Mouse (Mus musculus): ENCODE data around the gene Pdap1.
"Not testable (repeated sequence)": the region's sequence is repeated elsewhere in the genome, so short reads cannot be mapped to it uniquely, and the experiment has no call there.

The Pdap1 gene

GRCm38 (mm10) chr5:145118005-145118404 is 22.0 kb downstream of the Pdap1 start:
- peak; percentile 29 for DNase-seq

GRCm38 (mm10) chr5:145116916-145117315 is 23.1 kb downstream of the Pdap1 start:
- DNase-seq = peak; percentile 87

DNA sequence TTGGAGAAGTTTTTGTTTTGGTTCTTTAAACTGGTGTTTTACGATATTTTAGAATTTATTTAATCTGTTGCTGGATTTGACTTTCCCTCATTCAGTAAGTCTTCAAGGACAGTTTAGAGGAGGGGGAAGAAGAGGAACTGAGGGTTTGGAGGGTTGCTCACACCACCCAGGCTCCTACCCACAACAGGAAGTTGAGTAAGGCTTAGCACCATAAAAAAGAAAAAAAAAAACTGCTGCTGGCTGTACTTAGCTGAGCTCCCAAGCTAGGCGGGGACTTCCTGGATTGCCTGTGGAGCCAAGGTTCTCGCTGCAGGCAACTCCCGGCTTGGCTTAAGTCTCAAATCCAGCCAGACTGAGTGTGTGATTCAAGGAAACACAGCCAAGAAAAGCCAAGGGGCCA is 23.7 kb downstream of the Pdap1 start:
- DNase-seq = peak; percentile 73

DNA sequence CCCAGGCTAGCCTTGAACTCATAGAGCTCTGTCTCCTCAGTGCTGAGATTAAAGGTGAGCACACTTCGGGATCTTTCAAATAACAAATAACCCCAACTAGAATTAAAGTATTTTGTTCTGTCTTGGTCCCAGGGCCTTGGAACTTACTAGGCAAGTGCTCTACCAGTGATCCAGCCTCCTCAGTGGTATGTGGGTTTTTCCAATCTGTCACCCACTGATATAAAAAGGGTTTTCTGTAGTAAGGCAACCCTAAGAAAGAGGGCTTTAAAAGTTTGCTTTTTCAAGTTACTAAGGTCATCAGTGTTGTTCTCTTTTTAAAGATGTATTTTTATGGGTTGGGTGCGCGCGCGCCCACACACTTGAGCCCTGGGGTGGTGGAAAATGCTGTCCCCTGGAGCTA is 24.3 kb downstream of the Pdap1 start:
- no peak for DNase-seq

DNA sequence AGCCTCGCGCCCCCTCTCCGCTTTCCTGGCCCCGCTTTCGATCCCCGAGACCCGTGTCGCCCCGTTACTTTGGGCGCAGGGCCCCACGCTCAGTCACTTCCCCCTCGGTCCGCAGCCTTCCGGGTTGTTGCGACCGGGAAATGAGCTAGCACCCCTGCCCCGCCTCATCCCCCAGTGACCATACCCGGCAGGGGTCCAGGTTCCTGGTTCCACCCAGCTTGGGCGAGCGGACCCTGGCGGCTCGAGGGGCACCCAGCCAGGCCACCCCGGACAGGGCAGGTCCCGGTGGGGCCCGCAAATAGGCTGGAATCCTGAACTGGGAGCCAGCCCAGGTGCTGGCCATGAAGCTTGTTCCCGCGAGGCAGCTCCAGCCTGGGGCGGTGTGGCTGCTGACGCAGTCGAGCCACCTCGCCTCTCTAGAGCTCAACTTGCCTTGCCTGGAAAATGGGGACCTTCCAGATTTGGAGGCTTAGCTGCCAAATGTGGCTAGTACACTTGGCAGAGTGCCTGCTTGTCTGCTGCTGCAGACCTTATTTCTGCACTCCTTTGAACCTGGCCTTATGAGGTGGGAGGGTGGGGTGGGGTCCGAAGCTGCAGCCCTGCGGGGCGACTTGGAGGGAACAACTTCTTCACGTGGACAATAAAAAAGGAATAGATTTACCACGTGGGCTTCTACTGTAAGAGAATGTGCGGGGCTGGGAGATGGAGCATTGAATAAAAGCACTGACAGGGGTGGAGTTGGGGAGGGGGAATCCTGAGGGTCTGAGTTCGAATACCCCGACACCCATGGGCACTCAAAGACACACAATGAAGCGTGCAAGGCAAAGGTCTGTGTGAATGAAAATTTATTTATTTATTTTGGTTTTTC is 25.2 kb downstream of the Pdap1 start:
- peak; percentile 75 for DNase-seq

GRCm38 (mm10) chr5:145114071-145114605 is 25.9 kb downstream of the Pdap1 start, which contains the start of gene Arpc1b:
Gene Arpc1b, plus strand, starts transcription at chr5:145114215.
- DNase-seq = peak; percentile 79

GRCm38 (mm10) chr5:145113416-145113815 is 26.6 kb downstream of the Pdap1 start:
- no peak for DNase-seq

DNA sequence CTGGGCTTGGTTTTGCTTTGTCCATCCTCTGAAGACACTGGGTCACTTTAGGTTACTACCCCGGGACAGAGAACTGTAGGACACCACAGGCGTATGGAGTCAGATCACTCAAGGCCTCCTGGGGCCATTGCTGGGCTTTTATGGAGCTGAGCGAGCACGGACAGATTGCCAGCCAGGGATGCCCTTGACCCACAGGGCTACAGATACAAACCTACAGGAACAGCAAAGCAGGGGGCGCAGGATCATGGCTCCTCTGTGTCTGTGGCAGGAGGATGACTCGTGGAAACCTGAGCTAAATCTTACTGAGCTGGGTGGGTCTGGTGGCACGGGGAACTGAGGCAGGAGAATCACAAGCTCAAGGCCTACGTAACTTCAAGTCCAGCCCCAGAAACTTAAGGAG is 27.5 kb downstream of the Pdap1 start:
- DNase-seq = no peak

- DNase-seq = no peak
These were observed 29.6 kb downstream of the Pdap1 start for GRCm38 (mm10) chr5:145110401-145110800.

DNA sequence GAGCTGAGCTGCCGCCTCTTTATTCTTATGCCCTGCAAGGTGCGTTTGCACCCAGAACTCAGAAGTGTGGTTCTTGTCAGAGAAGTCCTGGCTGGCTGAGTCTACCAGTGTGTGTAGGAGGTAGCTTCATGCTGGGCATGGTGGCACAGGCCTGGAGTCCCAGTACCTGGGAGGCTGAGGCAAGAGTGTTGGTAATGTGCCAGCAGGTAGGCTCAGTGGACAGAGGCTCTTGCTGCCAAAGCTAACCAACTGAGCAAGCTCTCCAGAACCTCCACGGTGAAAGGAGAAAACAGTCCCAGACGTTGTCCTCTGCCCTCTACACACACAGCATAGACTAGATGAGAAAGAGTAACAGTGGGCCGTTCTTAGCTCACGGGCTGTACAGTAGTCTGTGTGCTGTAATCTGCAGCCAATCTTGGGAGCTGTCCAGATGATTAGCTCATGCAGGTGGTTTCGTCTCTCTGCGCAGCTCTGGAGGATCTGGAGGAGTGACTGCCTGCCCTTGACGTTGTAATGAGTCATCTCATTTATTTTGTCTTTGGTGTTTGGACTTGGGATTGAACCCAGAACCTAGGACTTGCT is 34.3 kb downstream of the Pdap1 start:
- no peak for DNase-seq

DNA sequence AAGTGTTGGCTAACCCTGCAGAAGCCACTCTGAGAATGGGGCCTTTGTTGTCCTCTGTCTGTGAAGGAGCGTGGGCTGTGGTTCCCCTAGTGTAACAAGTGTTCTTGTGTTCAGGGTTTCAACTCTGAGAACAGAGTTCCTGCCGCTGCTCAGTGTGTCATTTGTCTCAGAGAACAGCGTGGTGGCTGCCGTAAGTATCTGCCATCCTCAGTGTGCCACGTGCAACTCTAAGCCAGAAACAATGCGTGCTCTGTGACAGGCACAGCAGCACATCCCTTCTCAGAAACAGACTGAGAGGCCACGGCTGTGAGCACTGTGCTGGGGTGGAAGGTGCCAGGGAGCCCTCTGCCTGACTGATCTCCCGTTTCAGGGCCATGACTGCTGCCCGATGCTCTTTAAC is 35.7 kb downstream of the Pdap1 start:
- DNase-seq = no peak

- no peak for DNase-seq
These were observed 37.3 kb downstream of the Pdap1 start for GRCm38 (mm10) chr5:145102706-145103105.

DNA sequence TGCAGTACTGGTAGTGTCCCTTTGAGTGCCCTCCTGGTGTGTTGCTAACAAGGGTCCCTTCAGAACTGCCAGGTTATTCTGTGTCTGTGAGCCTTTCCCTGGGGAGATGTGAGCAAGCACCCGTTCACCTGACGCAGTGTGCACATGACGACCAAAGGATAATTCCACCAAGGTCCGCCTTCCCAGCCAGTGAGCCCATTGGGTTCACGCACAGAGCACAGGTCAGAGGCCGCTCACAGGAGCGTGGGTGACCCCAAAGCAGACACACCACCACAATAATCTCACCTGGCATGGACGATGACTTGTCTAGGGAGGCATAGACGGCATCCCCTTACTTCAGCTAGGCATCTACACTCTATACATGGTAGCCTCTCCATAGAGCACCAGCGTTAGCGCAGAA is 38.6 kb downstream of the Pdap1 start:
- DNase-seq = not testable (repeated sequence)

DNA sequence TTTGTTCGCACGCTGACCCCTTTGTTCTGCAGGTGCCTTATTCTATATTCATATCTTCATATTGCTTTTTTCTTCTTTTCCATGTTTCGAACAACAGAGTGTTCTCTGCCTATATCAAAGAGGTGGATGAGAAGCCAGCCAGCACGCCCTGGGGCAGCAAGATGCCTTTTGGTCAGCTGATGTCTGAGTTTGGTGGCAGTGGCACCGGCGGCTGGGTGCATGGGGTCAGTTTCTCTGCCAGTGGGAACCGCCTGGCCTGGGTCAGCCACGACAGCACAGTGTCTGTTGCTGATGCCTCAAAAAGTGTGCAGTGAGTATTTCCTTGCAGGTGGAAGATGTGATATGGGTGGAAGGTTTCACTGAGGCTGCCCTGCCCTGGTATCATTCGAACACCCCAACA is 39.1 kb downstream of the Pdap1 start:
- no peak for DNase-seq

GRCm38 (mm10) chr5:145098340-145098821 is 41.7 kb downstream of the Pdap1 start:
- DNase-seq = no peak

- DNase-seq = no peak
These were observed 43.8 kb downstream of the Pdap1 start for GRCm38 (mm10) chr5:145096195-145096594.

- no peak for DNase-seq
These were observed 50.2 kb downstream of the Pdap1 start for GRCm38 (mm10) chr5:145089878-145090277.

- no peak for DNase-seq
These were observed 51.9 kb downstream of the Pdap1 start for GRCm38 (mm10) chr5:145088186-145088585.

DNA sequence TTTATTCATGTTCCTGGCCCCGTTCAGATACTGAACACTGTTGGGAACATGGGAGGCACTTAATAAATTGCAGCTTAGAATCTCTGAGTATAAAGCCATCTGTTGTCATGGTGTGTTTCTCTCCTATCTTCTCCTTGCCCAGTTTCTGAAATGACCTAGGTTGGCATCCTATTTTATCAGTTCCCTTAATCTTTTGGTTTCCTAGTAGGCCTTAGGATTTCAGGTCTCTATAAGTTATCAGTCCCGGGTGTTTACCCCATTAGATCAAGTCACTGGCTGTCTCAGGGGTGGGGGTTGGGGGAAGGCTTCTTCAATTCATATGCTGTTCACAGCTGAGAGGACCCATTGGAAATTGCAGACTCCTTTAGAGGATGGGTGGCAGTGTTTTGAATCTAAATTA is 55.2 kb downstream of the Pdap1 start:
- no peak for DNase-seq

- peak; percentile 94 for DNase-seq
These were observed 56.2 kb downstream of the Pdap1 start, which contains the start of the genes Arpc1a and Kpna7 for GRCm38 (mm10) chr5:145083632-145084451. Gene Arpc1a, plus strand, starts transcription at chr5:145083830. Gene Kpna7, minus strand, starts transcription at chr5:145084030.

DNA sequence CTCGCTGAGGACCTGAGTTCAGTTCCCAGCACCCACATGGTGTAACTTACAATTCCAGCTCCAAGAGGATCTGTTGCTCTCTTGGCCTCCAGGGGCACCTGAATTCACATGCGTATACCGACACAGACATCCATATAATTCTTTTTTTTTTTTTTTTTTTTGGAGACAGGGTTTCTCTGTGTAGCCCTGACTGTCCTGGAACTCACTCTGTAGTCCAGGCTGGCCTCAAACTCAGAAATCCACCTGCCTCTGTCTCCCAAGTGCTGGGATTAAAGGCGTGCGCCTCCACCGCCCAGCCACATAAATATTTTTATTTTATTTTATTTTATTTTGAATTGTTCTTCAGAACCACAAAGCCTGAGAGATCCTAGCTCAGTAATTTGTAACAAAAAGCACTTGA is 56.8 kb downstream of the Pdap1 start:
- not testable (repeated sequence) for DNase-seq

GRCm38 (mm10) chr5:145081866-145082613 is 58.0 kb downstream of the Pdap1 start:
- DNase-seq = no peak
